ENCODE assay signal across 20 mouse cellular contexts in genomic region chr2:92948699-92949300, GRCm38 (mm10). TPM values are rescaled to one million over a fixed set of nuclear protein-coding genes. Genes with fewer than 3 reads are reported as not detected.
DNase-seq lines count a peak whose midpoint lies in the region; ATAC-seq and TF ChIP-seq lines count a peak whose summit lies in the region.
"Had no signal": no experiment of that assay in that cellular context is flagged by ENCODE, and none has a peak within 500 bp of the region (broad histone marks: within the 10 kb centered on the region; RNA-seq: fewer than 3 reads in every experiment).

No protein-coding gene starts in this region.

- no peaks in the 10 kb centered on the region for H3K27me3 ChIP-seq in midbrain, embryonic 11.5 days (ENCODE audit: control insufficient read depth, insufficient read depth, low read length)
- H3K27me3 ChIP-seq in midbrain, embryonic 15.5 days (replicated peaks) = no peaks in the 10 kb centered on the region
- peaks cover 11% of the 10 kb centered on the region; the same call in 1 of the 2 replicates for H3K27me3 ChIP-seq in hindbrain, embryonic 12.5 days
- H3K27me3 ChIP-seq in forebrain, embryonic 13.5 days = no peaks in the 10 kb centered on the region
- H3K27me3 ChIP-seq: limb, embryonic 15.5 days; lung, embryonic 15.5 days; stomach, embryonic 15.5 days had no signal

- H3K4me2 ChIP-seq in midbrain, embryonic 11.5 days = no peak overlapping the region
- H3K4me2 ChIP-seq in midbrain, embryonic 15.5 days = no peak overlapping the region
- H3K4me2 ChIP-seq in hindbrain, embryonic 12.5 days (replicated peaks) = no peak overlapping the region
- no peak overlapping the region for H3K4me2 ChIP-seq in forebrain, embryonic 13.5 days
- H3K4me2 ChIP-seq: limb, embryonic 15.5 days; lung, embryonic 15.5 days; stomach, embryonic 15.5 days had no signal

- H3K36me3 ChIP-seq in midbrain, embryonic 11.5 days (ENCODE audit: control insufficient read depth, insufficient read depth, low read length) = no peaks in the 10 kb centered on the region
- no peaks in the 10 kb centered on the region for H3K36me3 ChIP-seq in midbrain, embryonic 15.5 days (replicated peaks)
- H3K36me3 ChIP-seq in hindbrain, embryonic 12.5 days = no peaks in the 10 kb centered on the region
- H3K36me3 ChIP-seq in forebrain, embryonic 13.5 days (ENCODE audit: poor library complexity, severe bottlenecking) = no peaks in the 10 kb centered on the region
- H3K36me3 ChIP-seq: heart, embryonic 12.5 days; limb, embryonic 15.5 days; lung, embryonic 15.5 days; stomach, embryonic 15.5 days had no signal

- no peak overlapping the region for H3K4me3 ChIP-seq in midbrain, embryonic 11.5 days (ENCODE audit: low read depth, low read length)
- H3K4me3 ChIP-seq in midbrain, embryonic 15.5 days = no peak overlapping the region
- H3K4me3 ChIP-seq in hindbrain, embryonic 12.5 days = no peak overlapping the region
- H3K4me3 ChIP-seq in forebrain, embryonic 13.5 days = no peak overlapping the region
- H3K4me3 ChIP-seq in gastrocnemius, adult 2 months = no peak overlapping the region
- H3K4me3 ChIP-seq: heart, embryonic 12.5 days; limb, embryonic 15.5 days; lung, embryonic 15.5 days; stomach, embryonic 15.5 days had no signal

- intact Hi-C loops in gastrocnemius, adult 2 months (cut with DNase I) = no loop called here

- WGBS in midbrain, embryonic 11.5 days = 57% methylated on average over 7 of the region's 7 CpGs
- WGBS in midbrain, embryonic 15.5 days = 41% methylated on average over 7 of the region's 7 CpGs
- WGBS in hindbrain, embryonic 12.5 days = 32% methylated on average over 7 of the region's 7 CpGs
- 63% methylated on average over 7 of the region's 7 CpGs for WGBS in forebrain, embryonic 13.5 days

- no peak overlapping the region for H3K9ac ChIP-seq in midbrain, embryonic 11.5 days (ENCODE audit: low read length)
- H3K9ac ChIP-seq in midbrain, embryonic 15.5 days = no peak overlapping the region
- no peak overlapping the region for H3K9ac ChIP-seq in hindbrain, embryonic 12.5 days
- no peak overlapping the region for H3K9ac ChIP-seq in forebrain, embryonic 13.5 days
- H3K9ac ChIP-seq: forebrain, postnatal 0 days; heart, embryonic 12.5 days; limb, embryonic 15.5 days; lung, embryonic 15.5 days; stomach, embryonic 15.5 days had no signal

- no peaks in the 10 kb centered on the region for H3K9me3 ChIP-seq in midbrain, embryonic 11.5 days (ENCODE audit: control insufficient read depth, low read length)
- H3K9me3 ChIP-seq in midbrain, embryonic 15.5 days = no peaks in the 10 kb centered on the region
- H3K9me3 ChIP-seq in hindbrain, embryonic 12.5 days (replicated peaks) = no peaks in the 10 kb centered on the region
- no peaks in the 10 kb centered on the region for H3K9me3 ChIP-seq in forebrain, embryonic 13.5 days (replicated peaks)
- H3K9me3 ChIP-seq: heart, embryonic 12.5 days; limb, embryonic 15.5 days; lung, embryonic 15.5 days; stomach, embryonic 15.5 days had no signal

- peak; percentile 71 for DNase-seq in midbrain, embryonic 11.5 days (ENCODE audit: low spot score, missing footprints)
- DNase-seq in ES-CJ7 (ENCODE audit: low read depth, low spot score) = peak; percentile 10
- DNase-seq in brain, adult 2 months (ENCODE audit: low read depth, low spot score) = peak; percentile 32
- no peak for DNase-seq in kidney, adult 9 months
- no peak for DNase-seq in gastrocnemius, adult 2 months
- DNase-seq: cerebellum, adult 2 months; forebrain, postnatal 0 days; gastrocnemius, postnatal 36 days; kidney, postnatal 25 days; layer of hippocampus, postnatal 36 days; right cerebral cortex, postnatal 4 days had no signal

- TF ChIP-seq CTCF in gastrocnemius, adult 2 months (IDR thresholded peaks at IDR 0.05) = no peak

- H3K27ac ChIP-seq in midbrain, embryonic 11.5 days (ENCODE audit: low read depth, low read length) = no peak overlapping the region
- no peak overlapping the region for H3K27ac ChIP-seq in midbrain, embryonic 15.5 days
- peak overlapping the region; percentile 58 for H3K27ac ChIP-seq in hindbrain, embryonic 12.5 days
- H3K27ac ChIP-seq in forebrain, embryonic 13.5 days = no peak overlapping the region
- no peak overlapping the region for H3K27ac ChIP-seq in gastrocnemius, adult 2 months
- H3K27ac ChIP-seq: limb, embryonic 15.5 days; lung, embryonic 15.5 days; stomach, embryonic 15.5 days had no signal

- peaks cover 6% of the 10 kb centered on the region for H3K4me1 ChIP-seq in midbrain, embryonic 11.5 days (ENCODE audit: control insufficient read depth, insufficient read depth, low read length)
- H3K4me1 ChIP-seq in midbrain, embryonic 15.5 days = peaks cover 24% of the 10 kb centered on the region
- peaks cover 23% of the 10 kb centered on the region for H3K4me1 ChIP-seq in hindbrain, embryonic 12.5 days
- peaks cover 11% of the 10 kb centered on the region for H3K4me1 ChIP-seq in forebrain, embryonic 13.5 days

- ATAC-seq in midbrain, embryonic 11.5 days (ENCODE audit: low FRiP score) = no peak
- no peak for ATAC-seq in midbrain, embryonic 15.5 days (replicated peaks)
- ATAC-seq in hindbrain, embryonic 12.5 days (ENCODE audit: low FRiP score) = peak; percentile 24; the same call in 1 of the 2 replicates
- no peak for ATAC-seq in forebrain, embryonic 13.5 days
- ATAC-seq: inflammation-experienced regulatory T-cells, adult 6 months had no signal

RNA-seq across cellular contexts. Expression of gene Syt13, which starts 33.9 kb away (rescaled TPM):
- polyA plus RNA-seq in midbrain, embryonic 11.5 days (2014; fragmentation: Nextera tagmentation; extraction: Ambion mirVana) = 14.7 TPM in 2 replicates
- polyA plus RNA-seq in midbrain, embryonic 15.5 days (2015; fragmentation: Nextera tagmentation; extraction: Ambion mirVana) = 85.8 and 88.7 TPM in 2 replicates
- polyA plus RNA-seq in hindbrain, embryonic 12.5 days (2016; fragmentation: Nextera tagmentation; extraction: Ambion mirVana) = 32.7 and 34.2 TPM in 2 replicates
- polyA plus RNA-seq in forebrain, embryonic 13.5 days (2015; fragmentation: Nextera tagmentation; extraction: Ambion mirVana) = 18.5 and 37.1 TPM in 2 replicates
- total RNA-seq in gastrocnemius, adult 2 months (2021) = under 1 TPM in 1 of 2 experiments, not detected in 1; 0.06 TPM
- total RNA-seq: CH12.LX had no signal
- polyA plus RNA-seq: inflammation-experienced regulatory T-cells, adult 6 months had no signal

Comparison
In these comparisons a context has a peak if more than half of its experiments do, and no peak if none do; other contexts are left out.
1. DNase-seq: peak in midbrain, embryonic 11.5 days (single experiment), ES-CJ7 (single experiment) and brain, adult 2 months (single experiment); none in kidney, adult 9 months (single experiment) and gastrocnemius, adult 2 months (single experiment).